In the genomic region with DNA sequence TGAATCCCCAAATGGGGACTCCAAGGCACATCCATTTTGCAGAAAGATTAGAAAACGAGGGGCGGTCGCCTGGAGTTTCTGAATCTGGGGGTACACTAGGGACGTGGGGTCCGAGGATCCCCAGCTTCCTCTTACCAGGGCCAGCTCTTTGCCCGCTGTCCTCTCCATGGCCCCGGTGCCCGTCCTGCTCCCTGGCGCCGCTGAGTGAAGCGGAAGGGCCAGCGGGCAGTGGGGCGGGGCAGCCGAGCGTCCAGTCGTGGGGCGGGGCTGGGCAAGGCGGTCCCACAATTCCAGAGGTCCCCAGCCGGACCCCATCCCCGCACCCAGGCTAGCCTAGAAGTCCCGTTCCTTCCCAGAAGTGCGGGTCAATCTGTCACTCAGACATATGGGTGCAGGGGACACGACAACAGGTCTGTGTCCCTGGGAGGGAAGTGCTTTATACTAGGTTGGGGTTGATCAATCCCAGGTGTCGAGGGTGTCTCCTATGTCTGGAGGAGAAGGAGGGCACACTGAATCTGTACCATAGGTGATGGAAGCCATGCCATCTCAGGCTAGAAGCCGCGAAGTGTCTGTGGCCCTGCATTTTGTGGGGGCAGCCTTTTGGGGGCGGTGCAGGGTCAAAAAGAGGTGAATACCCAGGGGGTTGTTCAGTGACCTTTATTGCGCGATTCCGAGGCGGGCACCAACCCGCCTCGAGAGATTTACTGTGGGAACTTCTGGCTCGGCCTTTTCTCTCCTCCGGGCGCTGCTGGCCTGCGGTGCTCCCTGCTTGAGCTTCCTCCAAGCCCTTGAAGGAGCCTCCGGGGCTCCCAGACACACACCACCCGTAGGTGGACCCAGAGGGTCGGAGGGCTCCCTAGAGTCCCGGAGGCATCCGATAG, we compare ENCODE assay signal across 8 mouse cellular contexts. TPM values are rescaled to one million over a fixed set of nuclear protein-coding genes. Genes with fewer than 3 reads are reported as not detected.
DNase-seq lines count a peak whose midpoint lies in the region; ATAC-seq and TF ChIP-seq lines count a peak whose summit lies in the region.

A gene (minus strand): TSS at position 217 of the 881 bp plus-strand sequence.

- TF ChIP-seq CTCF in forebrain, postnatal 0 days (IDR thresholded peaks at IDR 0.05; ENCODE audit: low read depth) = no peak

- peak; percentile 50 for ATAC-seq in forebrain, postnatal 0 days
- ATAC-seq in hindbrain, embryonic 14.5 days (ENCODE audit: low FRiP score) = no peak
- ATAC-seq in liver, embryonic 13.5 days (ENCODE audit: low read depth) = no peak
- 0 out of 2 replicates have a peak, but pooled peaks have one; percentile 36 for ATAC-seq in neural tube, embryonic 11.5 days (ENCODE audit: insufficient read depth, low FRiP score, low TSS enrichment)
- ATAC-seq in erythroid progenitor cell, adult 5-6 weeks (replicated peaks; ENCODE audit: low FRiP score, poor library complexity, severe bottlenecking) = no peak

- H3K4me2 ChIP-seq in forebrain, postnatal 0 days (ENCODE audit: low read depth) = peak within 1 kb of the TSS; percentile 59
- H3K4me2 ChIP-seq in hindbrain, embryonic 14.5 days (replicated peaks) = peak within 1 kb of the TSS; percentile 49
- H3K4me2 ChIP-seq in liver, embryonic 13.5 days = peak within 1 kb of the TSS; percentile 55
- H3K4me2 ChIP-seq in neural tube, embryonic 11.5 days (ENCODE audit: low read depth) = peak within 1 kb of the TSS; percentile 77

- peak; percentile 80 for DNase-seq in Muller cell, postnatal 12 days (ENCODE audit: inconsistent ontology term)
- DNase-seq in cerebellum, adult 11-12 months = peak; percentile 81
- no peak for DNase-seq in forebrain, postnatal 0 days
- DNase-seq in hindbrain, embryonic 14.5 days (ENCODE audit: low spot score) = no peak
- DNase-seq in liver, embryonic 13.5 days = no peak
- peak; percentile 38 for DNase-seq in neural tube, embryonic 11.5 days (ENCODE audit: low spot score)
- DNase-seq in c-Kit-positive CD71-positive TER-119-positive erythroid progenitor cells, embryonic 14.5 days (ENCODE audit: low spot score) = no peak

- H3K27ac ChIP-seq in forebrain, postnatal 0 days (ENCODE audit: low read depth, low read length) = no peak within 1 kb of the TSS
- H3K27ac ChIP-seq in hindbrain, embryonic 14.5 days = no peak within 1 kb of the TSS
- H3K27ac ChIP-seq in liver, embryonic 13.5 days = no peak within 1 kb of the TSS
- H3K27ac ChIP-seq in neural tube, embryonic 11.5 days (ENCODE audit: low read depth, low read length) = no peak within 1 kb of the TSS

- H3K4me3 ChIP-seq in forebrain, postnatal 0 days (ENCODE audit: low read depth, low read length) = peak within 1 kb of the TSS; percentile 27
- peak within 1 kb of the TSS; percentile 22 for H3K4me3 ChIP-seq in hindbrain, embryonic 14.5 days (replicated peaks; ENCODE audit: low read length)
- H3K4me3 ChIP-seq in liver, embryonic 13.5 days (replicated peaks) = peak within 1 kb of the TSS; percentile 41
- peak within 1 kb of the TSS; percentile 42 for H3K4me3 ChIP-seq in neural tube, embryonic 11.5 days (ENCODE audit: low read depth, low read length)

- no peaks in the 10 kb centered on the region for H3K9me3 ChIP-seq in forebrain, postnatal 0 days (ENCODE audit: low read length)
- H3K9me3 ChIP-seq in hindbrain, embryonic 14.5 days (ENCODE audit: control insufficient read depth, low read length) = no peaks in the 10 kb centered on the region
- H3K9me3 ChIP-seq in liver, embryonic 13.5 days (replicated peaks) = no peaks in the 10 kb centered on the region
- no peaks in the 10 kb centered on the region for H3K9me3 ChIP-seq in neural tube, embryonic 11.5 days (ENCODE audit: control insufficient read depth, low read length)

- peaks cover 8% of the 10 kb centered on the region for H3K4me1 ChIP-seq in forebrain, postnatal 0 days (ENCODE audit: insufficient read depth)
- H3K4me1 ChIP-seq in hindbrain, embryonic 14.5 days (replicated peaks; ENCODE audit: control insufficient read depth, insufficient read depth, low read length) = peaks cover 18% of the 10 kb centered on the region; the same call in 1 of the 2 replicates
- H3K4me1 ChIP-seq in liver, embryonic 13.5 days (replicated peaks) = peaks cover 19% of the 10 kb centered on the region
- peaks cover 16% of the 10 kb centered on the region for H3K4me1 ChIP-seq in neural tube, embryonic 11.5 days (ENCODE audit: control insufficient read depth, insufficient read depth, low read length)

- H3K36me3 ChIP-seq in forebrain, postnatal 0 days (ENCODE audit: insufficient read depth) = no peaks in the 10 kb centered on the region
- H3K36me3 ChIP-seq in hindbrain, embryonic 14.5 days (replicated peaks; ENCODE audit: control insufficient read depth, insufficient read depth) = no peaks in the 10 kb centered on the region
- H3K36me3 ChIP-seq in liver, embryonic 13.5 days = no peaks in the 10 kb centered on the region
- no peaks in the 10 kb centered on the region for H3K36me3 ChIP-seq in neural tube, embryonic 11.5 days (ENCODE audit: control insufficient read depth, insufficient read depth, low read length)

- peaks cover 41% of the 10 kb centered on the region for H3K27me3 ChIP-seq in forebrain, postnatal 0 days (ENCODE audit: insufficient read depth, low read length)
- peaks cover 58% of the 10 kb centered on the region for H3K27me3 ChIP-seq in hindbrain, embryonic 14.5 days (ENCODE audit: control insufficient read depth, insufficient read depth, low read length)
- H3K27me3 ChIP-seq in liver, embryonic 13.5 days = peaks cover 99% of the 10 kb centered on the region
- peaks cover 57% of the 10 kb centered on the region for H3K27me3 ChIP-seq in neural tube, embryonic 11.5 days (ENCODE audit: control insufficient read depth, insufficient read depth, low read length)

- H3K9ac ChIP-seq in forebrain, postnatal 0 days = peak within 1 kb of the TSS; percentile 31; the same call in 1 of the 2 replicates
- peak within 1 kb of the TSS; percentile 12 for H3K9ac ChIP-seq in hindbrain, embryonic 14.5 days
- no peak within 1 kb of the TSS for H3K9ac ChIP-seq in liver, embryonic 13.5 days
- H3K9ac ChIP-seq in neural tube, embryonic 11.5 days (ENCODE audit: low read length) = peak within 1 kb of the TSS; percentile 50

- 3% methylated on average over 42 of the region's 42 CpGs for whole genome bisulfite sequencing in forebrain, postnatal 0 days
- WGBS in hindbrain, embryonic 14.5 days = 1% methylated on average over 42 of the region's 42 CpGs
- 2% methylated on average over 42 of the region's 42 CpGs for WGBS in liver, embryonic 13.5 days (ENCODE audit: insufficient replicate concordance)
- under 1% methylated on average over 42 of the region's 42 CpGs for WGBS in neural tube, embryonic 11.5 days

RNA-seq across cellular contexts. Expression of the gene that starts here (rescaled TPM):
- 0.24 and 2.1 TPM in 2 replicates for total RNA-seq in forebrain, postnatal 0 days (2014; rRNA removed)
- polyA plus RNA-seq in forebrain, postnatal 0 days (2015; fragmentation: Nextera tagmentation; extraction: Ambion mirVana) = 1.0 and 1.2 TPM in 2 replicates
- polyA plus RNA-seq in hindbrain, embryonic 14.5 days (2014; fragmentation: Nextera tagmentation; extraction: Ambion mirVana) = 1.3 and 1.9 TPM in 2 replicates
- 0.15 and 0.46 TPM in 2 replicates for polyA plus RNA-seq in liver, embryonic 13.5 days (2015; fragmentation: Nextera tagmentation; extraction: Ambion mirVana)
- polyA plus RNA-seq in neural tube, embryonic 11.5 days (2014; fragmentation: Nextera tagmentation; extraction: Ambion mirVana) = 2.3 and 3.7 TPM in 2 replicates
- total RNA-seq in erythroid progenitor cell, adult 5-6 weeks (2015; ENCODE audit: low replicate concordance) = not detected in 2 replicates
- total RNA-seq in erythroid progenitor cell, adult 5-6 weeks (2017; ENCODE audit: low replicate concordance) = not detected in 2 replicates

Comparison
In these comparisons a context has a peak if more than half of its experiments do, and no peak if none do; other contexts are left out.
1. DNase-seq: peak in Muller cell, postnatal 12 days (single experiment), cerebellum, adult 11-12 months (single experiment) and neural tube, embryonic 11.5 days (single experiment); none in forebrain, postnatal 0 days (single experiment), hindbrain, embryonic 14.5 days (single experiment), liver, embryonic 13.5 days (single experiment) and c-Kit-positive CD71-positive TER-119-positive erythroid progenitor cells, embryonic 14.5 days (single experiment).
2. ATAC-seq: peak in forebrain, postnatal 0 days (single experiment) and neural tube, embryonic 11.5 days (single experiment); none in hindbrain, embryonic 14.5 days (single experiment), liver, embryonic 13.5 days (single experiment) and erythroid progenitor cell, adult 5-6 weeks (single experiment).
3. Peak in every context shown above with its lines, with median percentiles within 50 percentile points of each other: H3K4me2 ChIP-seq and H3K4me3 ChIP-seq.